In the genomic region with DNA sequence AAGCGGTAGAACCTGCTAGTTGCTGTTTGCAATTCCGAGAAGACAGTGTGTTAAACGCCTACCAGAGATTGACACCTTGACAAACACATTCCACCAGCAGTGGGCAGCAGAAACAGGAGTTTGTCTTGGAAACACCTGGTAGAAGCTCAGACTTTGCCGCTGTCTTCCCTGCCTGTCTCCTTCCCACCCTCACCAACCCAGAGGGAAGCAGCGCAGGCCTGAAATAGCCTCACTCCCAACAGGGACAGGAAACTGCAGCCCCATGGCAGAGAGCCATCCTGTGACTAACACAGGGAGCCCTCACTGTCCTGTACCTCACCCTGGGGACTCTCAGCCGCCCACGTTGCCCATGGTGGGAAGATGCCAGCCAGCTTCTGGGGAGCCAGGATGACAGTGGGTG, we compare ENCODE assay signal across 8 mouse cellular contexts. TPM values are rescaled to one million over a fixed set of nuclear protein-coding genes. Genes with fewer than 3 reads are reported as not detected.
A peak's percentile ranks its signal among the peaks of the same experiment; 100 is the strongest.
DNase-seq lines count a peak whose midpoint lies in the region; ATAC-seq lines count a peak whose summit lies in the region.

No protein-coding gene starts in this region.

- intact Hi-C loops in heart, postnatal 36 days (cut with DNase I), result no loop called here

- ATAC-seq in granulocyte monocyte progenitor cell, adult 5-6 weeks (replicated peaks; ENCODE audit: poor library complexity, severe bottlenecking), result no peak

- DNase-seq in heart, postnatal 36 days, result peak; percentile 4 to 6
- DNase-seq in heart, adult 9 months (ENCODE audit: low spot score in 2 of 2), result no peak
- peak; percentile 48 for DNase-seq in right cerebral cortex, adult 18-20 months
- no peak for DNase-seq in right cerebral cortex, postnatal 4 days
- peak; percentile 69 to 70 for DNase-seq in cerebellum, postnatal 36 days
- DNase-seq in telencephalon, adult 2 months (ENCODE audit: low read depth, low spot score), result peak; percentile 13
- no peak for DNase-seq in T-cell, adult 2 months (ENCODE audit: low spot score)

RNA-seq across cellular contexts. Expression of a gene that starts 55.5 kb away (rescaled TPM):
- not detected for total RNA-seq in heart, postnatal 36 days (2021)
- not detected in 2 replicates for total RNA-seq in granulocyte monocyte progenitor cell, adult 5-6 weeks (2014; fragmentation: Nextera tagmentation)
- total RNA-seq in granulocyte monocyte progenitor cell, adult 5-6 weeks (2017), result not detected in 2 replicates

Comparison
In these comparisons a context has a peak if more than half of its experiments do, and no peak if none do; other contexts are left out.
1. DNase-seq: peak in heart, postnatal 36 days (2 of 2), right cerebral cortex, adult 18-20 months (single experiment), cerebellum, postnatal 36 days (2 of 2) and telencephalon, adult 2 months (single experiment); none in heart, adult 9 months (0 of 2), right cerebral cortex, postnatal 4 days (single experiment) and T-cell, adult 2 months (single experiment).